Mouse (Mus musculus) thymus, adult 2 months (tissue): ENCODE results near the gene Gpr88.

ENCODE experiments used
- CTCF ChIP-seq: fragments of 200-500 bp; IDR thresholded peaks from 2 replicates; pipeline ENCODE4 v1.5.1; 2012; ENCODE audit warnings: mild to moderate bottlenecking, control low read depth, low read length, moderate library complexity, borderline replicate concordance; ENCODE audit not compliant: control insufficient read depth, poor library complexity, insufficient read depth; ENCODE audit errors: extremely low read depth
- POLR2A ChIP-seq: fragments of 200-500 bp; IDR thresholded peaks from 2 replicates; pipeline ENCODE4 v1.6.1; 2012; ENCODE audit warnings: mild to moderate bottlenecking, low read length, control low read depth, moderate library complexity; ENCODE audit not compliant: control insufficient read depth, poor library complexity, insufficient read depth; ENCODE audit errors: extremely low read depth

- TF ChIP-seq CTCF (no peak), POLR2A (no peak)
Measured at GRCm38 (mm10) chr3:116252255-116253040, 855 bp downstream of the Gpr88 start.
